Mouse (Mus musculus) kidney, adult 2 months (tissue): ENCODE data around the gene Gm12830.

Experiments
- CTCF ChIP-seq: fragments of 200-500 bp; conservative IDR thresholded peaks from 2 replicates; pipeline ENCODE4 v1.5.1; 2011; ENCODE audit warnings: low read depth, mild to moderate bottlenecking, control low read depth, low read length, moderate library complexity, mixed read lengths; ENCODE audit not compliant: insufficient read depth, insufficient read length
- POLR2A ChIP-seq: fragments of 200-500 bp; IDR thresholded peaks from one replicate; pipeline ENCODE4 v1.6.1; 2011; ENCODE audit warnings: low read depth, low read length, control low read depth

- TF ChIP-seq CTCF, result no peak
- TF ChIP-seq POLR2A, result no peak
Measured at GRCm38 (mm10) chr4:114788856-114789255, 32.7 kb upstream of the Gm12830 start.
